Mouse (Mus musculus) neural tube, embryonic 13.5 days (tissue): ENCODE results near the gene Kmt5a. TPM values are rescaled to one million over a fixed set of nuclear protein-coding genes. Genes with fewer than 3 reads are reported as not detected.

ENCODE experiments used
- ATAC-seq: fragments of 200-750 bp; cut with Nextera tagmentation; 2 replicates; pipeline ENCODE4 v1.8.0; 2017; ENCODE audit warnings: low read depth, mild to moderate bottlenecking, moderate TSS enrichment, moderate library complexity
- H3K27ac ChIP-seq: fragments of 300-500 bp; sonication (generic); replicated peaks from 2 replicates; pipeline ENCODE4 v1.5.1; 2015; ENCODE audit warnings: moderate library complexity, mild to moderate bottlenecking, inconsistent platforms
- H3K27me3 ChIP-seq: fragments of 300-500 bp; sonication (generic); 2 replicates; pipeline ENCODE4 v1.6.1; 2015; ENCODE audit warnings: mild to moderate bottlenecking, inconsistent platforms
- H3K36me3 ChIP-seq: fragments of 300-500 bp; sonication (generic); 2 replicates; pipeline ENCODE4 v1.6.1; 2015; ENCODE audit warnings: mild to moderate bottlenecking, inconsistent platforms
- H3K4me1 ChIP-seq: fragments of 300-500 bp; sonication (generic); replicated peaks from 2 replicates; pipeline ENCODE4 v1.6.1; 2015; ENCODE audit warnings: inconsistent platforms
- H3K4me2 ChIP-seq: fragments of 300-500 bp; sonication (generic); 2 replicates; pipeline ENCODE4 v1.6.1; 2015; ENCODE audit warnings: inconsistent platforms, mild to moderate bottlenecking, moderate library complexity
- H3K4me3 ChIP-seq: fragments of 300-500 bp; sonication (generic); 2 replicates; pipeline ENCODE4 v1.5.1; 2015; ENCODE audit warnings: mild to moderate bottlenecking, inconsistent platforms
- H3K9ac ChIP-seq: fragments of 300-500 bp; sonication (generic); 2 replicates; pipeline ENCODE4 v1.6.1; 2015; ENCODE audit warnings: moderate library complexity, mild to moderate bottlenecking, inconsistent platforms
- H3K9me3 ChIP-seq: fragments of 300-500 bp; sonication (generic); 2 replicates; pipeline ENCODE4 v1.6.1; 2016; ENCODE audit warnings: inconsistent platforms
- WGBS: fragments of 180-500 bp; shearing (Covaris S2); methylation state at CpG from one replicate; pipeline ENCODE4 v1.1.7; 2015; 5-methylcytosine and 5-hydroxymethylcytosine counted together
- polyA plus RNA-seq: library from polyadenylated mRNA; unstranded; fragments of >200 nt; fragmentation: Nextera tagmentation; extraction: Ambion mirVana; gene quantifications from 2 replicates; pipeline ENCODE4 v1.2.1, GENCODE M21; 2015

Kmt5a gene
- polyA plus RNA-seq, 1 experiment from 2014 or later: 37.8 TPM

- H3K36me3 ChIP-seq: no peaks in the 10 kb centered on the region
- H3K27me3 ChIP-seq: no peaks in the 10 kb centered on the region
- H3K4me3 ChIP-seq: no peak overlapping the region
- ATAC-seq: peak; percentile 63; the same call in 1 of the 2 replicates
- H3K27ac ChIP-seq: no peak overlapping the region
- peak overlapping the region; percentile 31; the same call in 1 of the 2 replicates for H3K9ac ChIP-seq
- no peaks in the 10 kb centered on the region for H3K9me3 ChIP-seq
- H3K4me2 ChIP-seq: no peak overlapping the region
- H3K4me1 ChIP-seq: no peaks in the 10 kb centered on the region
Measured at GRCm38 (mm10) chr5:124432398-124433012, 7.2 kb upstream of the Kmt5a start.

GRCm38 (mm10) chr5:124433048-124433447, 6.7 kb upstream of the Kmt5a start:
- Histone ChIP-seq H3K9me3 (no peaks in the 10 kb centered on the region), H3K9ac (peak overlapping the region; percentile 31; the same call in 1 of the 2 replicates), H3K4me2 (no peak overlapping the region), H3K4me1 (no peaks in the 10 kb centered on the region), H3K27me3 (no peaks in the 10 kb centered on the region), H3K27ac (no peak overlapping the region), H3K36me3 (no peaks in the 10 kb centered on the region), H3K4me3 (no peak overlapping the region)
- ATAC-seq: peak; percentile 59; the same call in 1 of the 2 replicates
- 71% methylated on average over 2 of the region's 2 CpGs for WGBS

- Histone ChIP-seq H3K9ac (no peak overlapping the region), H3K4me1 (peaks cover 18% of the 10 kb centered on the region), H3K27ac (no peak overlapping the region), H3K9me3 (no peaks in the 10 kb centered on the region), H3K4me2 (no peak overlapping the region), H3K27me3 (no peaks in the 10 kb centered on the region), H3K36me3 (no peaks in the 10 kb centered on the region), H3K4me3 (no peak overlapping the region)
- no peak for ATAC-seq
- WGBS: 93% methylated on average over 5 of the region's 5 CpGs
Measured at GRCm38 (mm10) chr5:124438229-124438628, 1.5 kb upstream of the Kmt5a start.

- Histone ChIP-seq H3K9ac (0 out of 2 replicates have a peak overlapping the region, but pooled peaks have one; percentile 8), H3K4me2 (peak overlapping the region; percentile 97), H3K36me3 (no peaks in the 10 kb centered on the region)
Measured at GRCm38 (mm10) chr5:124438746-124439145, 984 bp upstream of the Kmt5a start.

GRCm38 (mm10) chr5:124440094-124440701, 468 bp downstream of the Kmt5a start:
- H3K36me3 ChIP-seq: no peaks in the 10 kb centered on the region
- H3K9ac ChIP-seq: peak overlapping the region; percentile 74
- peaks cover 26% of the 10 kb centered on the region for H3K4me1 ChIP-seq
- WGBS: under 1% methylated on average over 30 of the region's 30 CpGs
- peak overlapping the region; percentile 75 for H3K4me3 ChIP-seq
- H3K27me3 ChIP-seq: no peaks in the 10 kb centered on the region
- peak overlapping the region; percentile 97 for H3K4me2 ChIP-seq
- ATAC-seq: no peak; the same call in none of the 2 replicates
- H3K27ac ChIP-seq: peak overlapping the region; percentile 79
- no peaks in the 10 kb centered on the region for H3K9me3 ChIP-seq

More at GRCm38 (mm10) chr5:124438746-124439145, 984 bp upstream of the Kmt5a start:
- H3K27me3 ChIP-seq: no peaks in the 10 kb centered on the region
- no peaks in the 10 kb centered on the region for H3K9me3 ChIP-seq
- H3K27ac ChIP-seq: no peak overlapping the region
- peaks cover 18% of the 10 kb centered on the region for H3K4me1 ChIP-seq
- no peak for ATAC-seq
- 70% methylated on average over 5 of the region's 5 CpGs for WGBS
- peak overlapping the region; percentile 75; the same call in 1 of the 2 replicates for H3K4me3 ChIP-seq

- no peak for ATAC-seq
- Histone ChIP-seq H3K4me3 (no peak overlapping the region), H3K4me2 (no peak overlapping the region), H3K9ac (no peak overlapping the region), H3K36me3 (peaks cover 6% of the 10 kb centered on the region), H3K27me3 (no peaks in the 10 kb centered on the region), H3K27ac (no peak overlapping the region), H3K9me3 (no peaks in the 10 kb centered on the region), H3K4me1 (peaks cover 44% of the 10 kb centered on the region)
- WGBS: 85% methylated on average over 2 of the region's 2 CpGs
Measured at GRCm38 (mm10) chr5:124442628-124443027, 2.9 kb downstream of the Kmt5a start.

- H3K9me3 ChIP-seq: no peaks in the 10 kb centered on the region
- peaks cover 22% of the 10 kb centered on the region for H3K36me3 ChIP-seq
- no peak overlapping the region for H3K9ac ChIP-seq
- no peak overlapping the region for H3K27ac ChIP-seq
- peak overlapping the region; percentile 94 for H3K4me2 ChIP-seq
- H3K4me1 ChIP-seq: peaks cover 43% of the 10 kb centered on the region
- no peak overlapping the region for H3K4me3 ChIP-seq
- no peak for ATAC-seq
- 74% methylated on average over 3 of the region's 3 CpGs for WGBS
- H3K27me3 ChIP-seq: no peaks in the 10 kb centered on the region
Measured at GRCm38 (mm10) chr5:124444208-124444607, 4.5 kb downstream of the Kmt5a start.

- peak; percentile 90 for ATAC-seq
- H3K4me1 ChIP-seq: peaks cover 47% of the 10 kb centered on the region
- H3K4me2 ChIP-seq: peak overlapping the region; percentile 94
- WGBS: 5% methylated on average over 61 of the region's 66 CpGs
- H3K27ac ChIP-seq: peak overlapping the region; percentile 86
- no peaks in the 10 kb centered on the region for H3K27me3 ChIP-seq
- H3K36me3 ChIP-seq: peaks cover 29% of the 10 kb centered on the region
- no peaks in the 10 kb centered on the region for H3K9me3 ChIP-seq
- H3K4me3 ChIP-seq: peak overlapping the region; percentile 93
- peak overlapping the region; percentile 97 for H3K9ac ChIP-seq
Measured at GRCm38 (mm10) chr5:124444661-124445561, 5.2 kb downstream of the Kmt5a start.

GRCm38 (mm10) chr5:124445621-124446293, 6.0 kb downstream of the Kmt5a start:
- Histone ChIP-seq H3K4me1 (peaks cover 38% of the 10 kb centered on the region), H3K27ac (peak overlapping the region; percentile 86), H3K4me2 (peak overlapping the region; percentile 94), H3K27me3 (no peaks in the 10 kb centered on the region), H3K9me3 (no peaks in the 10 kb centered on the region), H3K4me3 (peak overlapping the region; percentile 93), H3K9ac (peak overlapping the region; percentile 97), H3K36me3 (peaks cover 37% of the 10 kb centered on the region)
- WGBS: under 1% methylated on average over 60 of the region's 77 CpGs
- ATAC-seq: peak; percentile 69

- Histone ChIP-seq H3K9ac (peak overlapping the region; percentile 97), H3K4me2 (peak overlapping the region; percentile 94), H3K36me3 (peaks cover 43% of the 10 kb centered on the region), H3K27ac (peak overlapping the region; percentile 86; the same call in 1 of the 2 replicates), H3K4me3 (peak overlapping the region; percentile 93), H3K9me3 (no peaks in the 10 kb centered on the region), H3K4me1 (peaks cover 35% of the 10 kb centered on the region), H3K27me3 (no peaks in the 10 kb centered on the region)
- 4% methylated on average over 15 of the region's 15 CpGs for WGBS
- peak; percentile 29 for ATAC-seq
Measured at GRCm38 (mm10) chr5:124446301-124446881, 6.7 kb downstream of the Kmt5a start.

GRCm38 (mm10) chr5:124449494-124449893, 9.8 kb downstream of the Kmt5a start:
- whole genome bisulfite sequencing: 66% methylated on average over 6 of the region's 6 CpGs
- Histone ChIP-seq H3K9ac (no peak overlapping the region), H3K36me3 (peaks cover 73% of the 10 kb centered on the region), H3K9me3 (no peaks in the 10 kb centered on the region), H3K27me3 (no peaks in the 10 kb centered on the region), H3K27ac (no peak overlapping the region), H3K4me2 (no peak overlapping the region), H3K4me3 (no peak overlapping the region), H3K4me1 (peaks cover 34% of the 10 kb centered on the region)
- ATAC-seq: no peak
